Mouse (Mus musculus) thymus, adult 2 months (tissue): ENCODE results near the gene Mks1.

ENCODE experiments used
- CTCF ChIP-seq: fragments of 200-500 bp; IDR thresholded peaks from 2 replicates; pipeline ENCODE4 v1.5.1; 2012; ENCODE audit warnings: mild to moderate bottlenecking, control low read depth, low read length, moderate library complexity, borderline replicate concordance; ENCODE audit not compliant: control insufficient read depth, poor library complexity, insufficient read depth; ENCODE audit errors: extremely low read depth
- POLR2A ChIP-seq: fragments of 200-500 bp; IDR thresholded peaks from 2 replicates; pipeline ENCODE4 v1.6.1; 2012; ENCODE audit warnings: mild to moderate bottlenecking, low read length, control low read depth, moderate library complexity; ENCODE audit not compliant: control insufficient read depth, poor library complexity, insufficient read depth; ENCODE audit errors: extremely low read depth

GRCm38 (mm10) chr11:87805448-87805847 lies 47.6 kb upstream of the Mks1 start:
- TF ChIP-seq POLR2A (no peak), CTCF (no peak)
